ENCODE assay signal across 16 mouse cellular contexts in genomic region chr7:6184521-6184920, GRCm38 (mm10). TPM values are rescaled to one million over a fixed set of nuclear protein-coding genes. Genes with fewer than 3 reads are reported as not detected.
DNase-seq lines count a peak whose midpoint lies in the region; ATAC-seq lines count a peak whose summit lies in the region.
"Had no signal": no experiment of that assay in that cellular context is flagged by ENCODE, and none has a peak within 500 bp of the region (broad histone marks: within the 10 kb centered on the region; RNA-seq: fewer than 3 reads in every experiment).

No protein-coding gene starts in this region.

- ATAC-seq in heart, embryonic 16.5 days (replicated peaks; ENCODE audit: extremely low read depth, insufficient read depth, low FRiP score), result peak; percentile 61
- ATAC-seq: lung, postnatal 0 days had no signal

- H3K9ac ChIP-seq in heart, embryonic 16.5 days (ENCODE audit: low read length), result no peak overlapping the region
- H3K9ac ChIP-seq: embryonic facial prominence, embryonic 12.5 days; hindbrain, embryonic 14.5 days; limb, embryonic 15.5 days; stomach, embryonic 15.5 days had no signal

- peaks cover 30% of the 10 kb centered on the region for H3K36me3 ChIP-seq in heart, embryonic 16.5 days (ENCODE audit: control insufficient read depth, insufficient read depth)

- H3K4me1 ChIP-seq in heart, embryonic 16.5 days (ENCODE audit: control insufficient read depth, insufficient read depth, low read length), result peaks cover 12% of the 10 kb centered on the region; the same call in 1 of the 2 replicates
- H3K4me1 ChIP-seq: embryonic facial prominence, embryonic 12.5 days; limb, embryonic 15.5 days; stomach, embryonic 15.5 days had no signal

- no peaks in the 10 kb centered on the region for H3K27me3 ChIP-seq in heart, embryonic 16.5 days (ENCODE audit: control insufficient read depth, insufficient read depth, low read length)
- H3K27me3 ChIP-seq: stomach, embryonic 15.5 days had no signal

- H3K4me3 ChIP-seq in heart, embryonic 16.5 days (ENCODE audit: low read length), result no peak overlapping the region
- H3K4me3 ChIP-seq: embryonic facial prominence, embryonic 12.5 days; limb, embryonic 15.5 days; stomach, embryonic 15.5 days had no signal

- peak overlapping the region; percentile 78 for H3K27ac ChIP-seq in heart, embryonic 16.5 days (ENCODE audit: low read length)
- H3K27ac ChIP-seq: embryonic facial prominence, embryonic 12.5 days; hindbrain, embryonic 14.5 days; limb, embryonic 15.5 days; stomach, embryonic 15.5 days had no signal

- WGBS in heart, embryonic 16.5 days, result 37% methylated on average over 8 of the region's 8 CpGs

- H3K4me2 ChIP-seq in heart, embryonic 16.5 days (ENCODE audit: low read depth, low read length), result peak overlapping the region; percentile 16; the same call in 1 of the 2 replicates
- H3K4me2 ChIP-seq: embryonic facial prominence, embryonic 12.5 days; hindbrain, embryonic 14.5 days; limb, embryonic 15.5 days; stomach, embryonic 15.5 days had no signal

- no peaks in the 10 kb centered on the region for H3K9me3 ChIP-seq in heart, embryonic 16.5 days (replicated peaks; ENCODE audit: control insufficient read depth, low read length)
- H3K9me3 ChIP-seq: embryonic facial prominence, embryonic 12.5 days; limb, embryonic 15.5 days; stomach, embryonic 15.5 days had no signal

- DNase-seq in heart, adult 9 months (ENCODE audit: low spot score in 2 of 2), result no peak
- peak; percentile 59 for DNase-seq in cerebellum, adult 11 months
- peak; percentile 60 to 63 for DNase-seq in cerebellum, postnatal 14 days
- DNase-seq in kidney, adult 9 months, result peak; percentile 86
- no peak for DNase-seq in B cell, adult 2 months
- DNase-seq in ovary, postnatal 14 days (ENCODE audit: low spot score), result no peak
- DNase-seq in embryo, embryonic 10.5 days (ENCODE audit: low spot score), result no peak
- DNase-seq: thymus, postnatal 4 days had no signal

RNA-seq across cellular contexts. Expression of gene Galp, which starts 12.4 kb away (rescaled TPM):
- polyA plus RNA-seq in heart, embryonic 16.5 days (2015; fragmentation: Nextera tagmentation; extraction: Ambion mirVana), result not detected in 2 replicates
- polyA plus RNA-seq: embryonic facial prominence, embryonic 12.5 days; forebrain, embryonic 11.5 days; hindbrain, embryonic 14.5 days; limb, embryonic 15.5 days; lung, postnatal 0 days; stomach, embryonic 15.5 days had no signal

RNA-seq across cellular contexts. Expression of gene Zfp444, which starts 12.5 kb away (rescaled TPM):
- 34.4 and 35.4 TPM in 2 replicates for polyA plus RNA-seq in heart, embryonic 16.5 days (2015; fragmentation: Nextera tagmentation; extraction: Ambion mirVana)

RNA-seq across cellular contexts. Expression of gene Zfp787, which starts 28.7 kb away (rescaled TPM):
- 22.2 and 22.5 TPM in 2 replicates for polyA plus RNA-seq in heart, embryonic 16.5 days (2015; fragmentation: Nextera tagmentation; extraction: Ambion mirVana)

RNA-seq across cellular contexts. Expression of gene Zscan5b, which starts 37.6 kb away (rescaled TPM):
- polyA plus RNA-seq in heart, embryonic 16.5 days (2015; fragmentation: Nextera tagmentation; extraction: Ambion mirVana), result not detected in 2 replicates
- polyA plus RNA-seq: embryonic facial prominence, embryonic 12.5 days; forebrain, embryonic 11.5 days; hindbrain, embryonic 14.5 days; large intestine, adult 2 months; limb, embryonic 15.5 days; lung, postnatal 0 days; stomach, embryonic 15.5 days had no signal

Comparison
In these comparisons a context has a peak if more than half of its experiments do, and no peak if none do; other contexts are left out.
1. DNase-seq: peak in cerebellum, adult 11 months (single experiment), cerebellum, postnatal 14 days (2 of 2) and kidney, adult 9 months (single experiment); none in heart, adult 9 months (0 of 2), B cell, adult 2 months (0 of 2), ovary, postnatal 14 days (single experiment) and embryo, embryonic 10.5 days (single experiment).